Mouse (Mus musculus) hindbrain, embryonic 14.5 days (tissue): ENCODE data around the gene Pde4d. TPM values are rescaled to one million over a fixed set of nuclear protein-coding genes. Genes with fewer than 3 reads are reported as not detected.

Experiments used
- ATAC-seq: fragments of 200-750 bp; cut with Nextera tagmentation; 2 replicates; pipeline ENCODE4 v1.8.0; 2017; ENCODE audit warnings: moderate number of reproducible peaks, mild to moderate bottlenecking, moderate TSS enrichment, moderate library complexity; ENCODE audit not compliant: low FRiP score
- DNase-seq: peaks from one replicate; pipeline ENCODE4 v3.0.0-alpha.2; 2015; ENCODE audit warnings: low spot score
- H3K27ac ChIP-seq: fragments of 300-500 bp; sonication (generic); 2 replicates; pipeline ENCODE4 v1.5.1; 2014; ENCODE audit warnings: mild to moderate bottlenecking, moderate library complexity
- H3K27me3 ChIP-seq: fragments of 300-500 bp; sonication (generic); 2 replicates; pipeline ENCODE4 v1.6.1; 2014; ENCODE audit warnings: mild to moderate bottlenecking, low read length, mixed read lengths; ENCODE audit not compliant: control insufficient read depth, insufficient read depth
- H3K36me3 ChIP-seq: fragments of 300-500 bp; sonication (generic); replicated peaks from 2 replicates; pipeline ENCODE4 v1.6.1; 2014; ENCODE audit not compliant: control insufficient read depth, insufficient read depth
- H3K4me1 ChIP-seq: fragments of 300-500 bp; sonication (generic); replicated peaks from 2 replicates; pipeline ENCODE4 v1.6.1; 2014; ENCODE audit warnings: antibody characterized with exemption, low read length, mixed read lengths; ENCODE audit not compliant: control insufficient read depth, insufficient read depth
- H3K4me2 ChIP-seq: fragments of 300-500 bp; sonication (generic); replicated peaks from 2 replicates; pipeline ENCODE4 v1.6.1; 2014; ENCODE audit warnings: mild to moderate bottlenecking, moderate library complexity
- H3K4me3 ChIP-seq: fragments of 300-500 bp; sonication (generic); replicated peaks from 2 replicates; pipeline ENCODE4 v1.5.1; 2014; ENCODE audit warnings: mild to moderate bottlenecking, low read length
- H3K9ac ChIP-seq: fragments of 300-500 bp; sonication (generic); 2 replicates; pipeline ENCODE4 v1.6.1; 2014
- H3K9me3 ChIP-seq: fragments of 300-500 bp; sonication (generic); 2 replicates; pipeline ENCODE4 v1.6.1; 2016; ENCODE audit warnings: low read length; ENCODE audit not compliant: control insufficient read depth
- WGBS: fragments of 180-500 bp; shearing (Covaris S2); extraction: QIAGEN DNeasy Blood & Tissue Kit; methylation state at CpG from one replicate; pipeline ENCODE4 v1.1.7; 2014; 5-methylcytosine and 5-hydroxymethylcytosine counted together
- polyA plus RNA-seq: library from polyadenylated mRNA; unstranded; fragments of >200 nt; fragmentation: Nextera tagmentation; extraction: Ambion mirVana; gene quantifications from 2 replicates; pipeline ENCODE4 v1.2.1, GENCODE M21; 2014

Pde4d gene
- 23.2 and 24.8 TPM in 2 replicates for polyA plus RNA-seq

DNA sequence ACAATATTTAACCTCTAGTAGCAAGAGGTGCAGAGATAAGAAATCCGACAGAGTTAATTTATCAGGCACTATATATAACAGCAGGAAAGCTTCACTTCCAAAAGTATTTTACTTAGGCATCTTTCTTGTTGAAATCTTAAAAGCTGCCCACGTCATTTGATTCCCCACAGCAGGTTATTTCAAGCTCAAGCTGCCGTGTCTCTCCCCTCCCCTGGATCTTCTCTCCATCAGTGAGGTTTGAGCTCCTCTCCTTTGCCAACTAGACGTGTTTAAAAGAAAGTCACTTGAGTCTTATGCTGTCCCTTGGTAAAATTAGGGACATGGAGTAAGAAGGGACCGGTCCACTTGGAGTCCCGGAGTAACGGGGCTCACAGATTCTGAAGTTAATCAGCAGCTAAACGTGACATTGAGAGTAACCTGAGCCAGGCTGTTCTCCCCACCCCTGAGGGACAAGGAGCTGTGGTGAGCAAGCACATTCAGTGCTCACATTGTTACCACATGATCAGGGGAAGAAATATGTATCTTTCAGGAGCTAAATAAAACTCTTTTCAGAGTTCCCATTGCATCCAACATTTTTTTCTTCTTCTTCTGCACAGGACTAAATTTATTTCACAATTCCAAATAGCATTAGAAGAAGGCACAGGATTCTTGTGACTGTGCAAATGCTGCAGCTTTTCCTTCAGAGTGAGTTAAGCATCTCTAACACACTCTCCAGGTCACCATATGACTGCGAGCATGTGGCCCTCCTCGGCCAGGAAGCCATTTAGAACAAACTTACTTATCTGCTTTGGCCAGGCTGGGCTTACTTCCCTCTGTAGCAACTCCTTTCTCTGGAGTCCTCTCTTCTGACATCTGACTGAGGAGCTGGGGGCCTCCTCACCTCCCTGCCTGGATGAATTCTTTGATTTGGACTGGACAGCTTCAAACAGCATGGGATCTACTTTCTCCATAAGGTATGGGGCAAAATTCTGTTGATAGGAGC lies at the start of gene Pde4d:
Pde4d (plus strand) TSS at position 833 of the 982 bp plus-strand sequence.
- DNase-seq (no peak), ATAC-seq (no peak)
- Histone ChIP-seq H3K9me3 (no peaks in the 10 kb centered on the region), H3K27me3 (no peaks in the 10 kb centered on the region), H3K4me1 (no peaks in the 10 kb centered on the region), H3K36me3 (no peaks in the 10 kb centered on the region), H3K4me2 (no peak within 1 kb of the TSS), H3K4me3 (no peak within 1 kb of the TSS), H3K9ac (no peak within 1 kb of the TSS), H3K27ac (no peak within 1 kb of the TSS)
- WGBS: 64% methylated on average over 10 of the region's 10 CpGs

DNA sequence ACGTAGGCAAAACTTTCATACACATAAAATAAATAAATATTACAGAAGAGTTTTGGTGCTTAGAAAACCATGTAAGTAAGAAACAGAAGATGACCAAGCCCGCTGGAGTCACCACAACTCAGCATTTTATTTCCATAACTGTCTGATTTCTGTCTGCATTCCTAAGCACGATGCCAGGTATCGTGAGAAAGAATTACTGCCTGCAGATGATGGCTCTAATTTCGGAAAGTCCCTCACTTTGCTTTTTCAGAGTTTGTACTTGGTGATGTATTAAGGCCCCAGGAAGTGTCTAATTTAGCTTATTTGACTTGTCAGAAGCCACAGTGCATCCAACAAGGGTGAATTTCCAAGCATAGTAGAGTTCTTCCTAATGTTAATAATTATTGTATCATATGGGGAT lies 46.6 kb upstream of the Pde4d start:
- Histone ChIP-seq H3K4me3 (no peak overlapping the region), H3K4me1 (no peaks in the 10 kb centered on the region), H3K4me2 (no peak overlapping the region), H3K27ac (no peak overlapping the region), H3K9me3 (no peaks in the 10 kb centered on the region), H3K9ac (no peak overlapping the region), H3K36me3 (no peaks in the 10 kb centered on the region), H3K27me3 (no peaks in the 10 kb centered on the region)
- no peak for ATAC-seq
- WGBS: 88% methylated on average over 5 of the region's 5 CpGs
- no peak for DNase-seq

DNA sequence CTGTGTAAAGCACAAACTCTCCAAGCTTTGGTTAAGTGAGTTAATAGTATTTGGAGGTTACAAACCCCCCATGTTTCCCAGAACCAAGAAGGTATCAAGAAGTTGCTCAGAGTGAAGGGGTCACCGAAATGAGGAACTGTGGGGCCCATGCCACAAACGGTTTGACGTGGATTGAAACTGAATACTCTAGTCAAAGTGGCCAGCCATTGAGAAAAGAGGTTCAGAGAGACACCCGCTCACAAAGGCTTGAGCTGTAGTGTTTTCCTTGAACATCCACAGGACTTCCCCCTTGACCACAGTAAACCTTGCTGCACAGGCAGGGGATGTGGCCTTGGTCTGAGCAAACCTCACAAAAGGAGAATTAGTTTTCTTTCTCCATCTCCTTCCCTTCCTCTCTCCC lies 45.4 kb upstream of the Pde4d start:
- no peaks in the 10 kb centered on the region for H3K4me1 ChIP-seq
- H3K27ac ChIP-seq: no peak overlapping the region
- ATAC-seq (no peak), DNase-seq (no peak)
- no peak overlapping the region for H3K9ac ChIP-seq
- no peak overlapping the region for H3K4me3 ChIP-seq
- 92% methylated on average over 4 of the region's 4 CpGs for WGBS
- no peaks in the 10 kb centered on the region for H3K27me3 ChIP-seq
- H3K9me3 ChIP-seq: no peaks in the 10 kb centered on the region
- H3K36me3 ChIP-seq: no peaks in the 10 kb centered on the region
- H3K4me2 ChIP-seq: no peak overlapping the region

DNA sequence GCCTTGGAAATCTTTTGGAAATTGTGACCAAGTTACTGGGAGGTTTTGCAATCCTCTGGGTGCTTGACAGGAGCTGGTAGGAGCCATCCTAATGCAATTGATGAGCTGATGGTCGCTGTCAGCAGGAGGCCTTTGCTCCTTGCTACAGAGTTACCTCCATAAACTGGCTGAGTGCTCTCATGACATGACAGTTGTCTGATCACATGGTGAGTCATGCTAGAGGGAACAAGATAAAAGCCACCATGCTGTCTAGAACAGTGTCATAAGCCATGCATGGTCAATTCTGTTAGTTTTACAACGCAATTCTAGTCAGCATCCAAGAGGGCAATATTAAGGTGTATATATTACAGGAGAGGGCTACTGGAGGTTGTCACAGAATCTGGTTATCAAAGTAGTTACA lies 34.3 kb upstream of the Pde4d start:
- H3K4me3 ChIP-seq: no peak overlapping the region
- H3K36me3 ChIP-seq: no peaks in the 10 kb centered on the region
- 73% methylated on average over 2 of the region's 2 CpGs for WGBS
- no peaks in the 10 kb centered on the region for H3K27me3 ChIP-seq
- H3K4me1 ChIP-seq: no peaks in the 10 kb centered on the region
- no peak overlapping the region for H3K4me2 ChIP-seq
- H3K9ac ChIP-seq: no peak overlapping the region
- DNase-seq (no peak), ATAC-seq (no peak)
- H3K27ac ChIP-seq: no peak overlapping the region
- no peaks in the 10 kb centered on the region for H3K9me3 ChIP-seq

DNA sequence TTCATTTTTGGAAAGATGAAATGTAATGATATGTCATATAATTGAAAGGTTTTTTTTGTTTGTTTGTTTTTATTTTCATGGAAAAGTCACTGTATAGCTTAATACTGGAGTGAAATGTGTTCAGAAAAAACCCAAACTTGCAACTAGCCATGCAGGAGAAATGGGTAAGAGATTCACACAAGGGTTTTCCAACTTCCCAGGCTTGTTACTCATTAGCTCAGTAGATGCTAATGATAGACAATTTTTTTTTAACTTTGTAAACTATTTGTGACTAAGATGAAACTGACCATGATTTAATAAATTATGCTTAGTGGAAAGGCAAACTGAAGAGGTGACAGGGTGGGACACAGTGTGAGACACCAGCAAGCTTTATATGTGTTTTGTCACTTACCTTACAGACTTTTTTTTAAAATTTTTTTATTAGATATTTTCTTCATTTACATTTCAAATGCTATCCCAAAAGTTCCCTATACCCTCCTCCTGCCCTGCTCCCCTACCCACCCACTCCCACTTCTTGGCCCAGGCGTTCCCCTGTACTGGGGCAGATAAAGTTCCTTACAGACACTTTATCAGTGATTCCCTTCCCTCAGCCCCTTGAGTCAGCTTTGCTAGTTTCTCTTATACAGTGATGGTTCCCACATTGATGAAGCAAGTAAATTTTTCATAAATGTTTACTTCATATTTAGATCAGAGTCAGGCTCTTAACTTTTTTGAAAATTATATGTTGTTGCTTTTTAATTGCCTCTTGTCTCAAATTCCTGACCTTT lies 30.8 kb upstream of the Pde4d start:
- Histone ChIP-seq H3K36me3 (no peaks in the 10 kb centered on the region), H3K9me3 (no peaks in the 10 kb centered on the region), H3K4me2 (no peak overlapping the region), H3K4me1 (no peaks in the 10 kb centered on the region), H3K27ac (no peak overlapping the region), H3K9ac (no peak overlapping the region), H3K4me3 (no peak overlapping the region), H3K27me3 (no peaks in the 10 kb centered on the region)
- 89% methylated on average over 1 of the region's 1 CpGs for WGBS
- DNase-seq (no peak), ATAC-seq (no peak)

DNA sequence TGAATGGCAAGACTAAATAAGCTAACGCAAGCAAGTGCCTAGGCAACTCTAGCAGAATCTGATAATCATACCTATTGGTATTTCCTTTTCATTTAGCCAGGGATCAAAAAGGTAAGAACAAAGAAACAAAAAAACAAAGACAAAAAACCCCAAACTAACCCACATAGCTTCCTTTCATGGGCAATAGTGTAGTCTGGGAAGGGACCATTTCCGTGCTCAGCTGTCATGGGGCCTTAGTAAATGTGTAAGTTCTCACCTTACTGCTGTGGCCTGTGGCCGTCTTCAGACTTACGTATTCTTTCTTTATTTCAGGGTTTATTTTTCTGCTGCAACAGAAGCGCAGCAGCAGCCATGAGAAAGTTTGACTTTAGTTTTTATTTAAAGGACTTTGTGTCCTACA lies 23.4 kb upstream of the Pde4d start:
- H3K4me3 ChIP-seq: no peak overlapping the region
- 63% methylated on average over 5 of the region's 5 CpGs for WGBS
- no peak overlapping the region for H3K4me2 ChIP-seq
- no peak for ATAC-seq
- H3K9ac ChIP-seq: no peak overlapping the region
- DNase-seq: no peak
- no peaks in the 10 kb centered on the region for H3K27me3 ChIP-seq
- H3K4me1 ChIP-seq: no peaks in the 10 kb centered on the region; the same call in 1 of the 2 replicates
- no peaks in the 10 kb centered on the region for H3K9me3 ChIP-seq
- no peak overlapping the region for H3K27ac ChIP-seq
- no peaks in the 10 kb centered on the region for H3K36me3 ChIP-seq

DNA sequence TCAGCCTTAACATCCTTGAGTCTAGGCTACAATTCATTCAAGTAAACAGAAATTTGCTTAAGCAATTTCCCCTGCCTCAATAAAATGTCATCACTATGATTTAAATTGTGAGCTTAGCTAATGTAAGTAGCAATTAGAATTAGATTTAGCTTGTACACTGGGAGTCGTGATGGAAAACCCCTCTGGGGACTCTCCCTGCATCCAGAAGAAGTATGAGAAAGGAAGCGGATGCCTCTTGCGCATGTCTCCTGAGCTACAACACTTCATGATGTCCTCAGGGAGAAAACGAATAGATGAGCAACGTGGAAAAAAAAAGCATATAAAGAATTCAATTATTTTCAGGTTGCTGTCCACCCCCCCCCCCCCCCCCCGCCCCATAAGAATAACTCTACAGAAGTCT lies 20.9 kb upstream of the Pde4d start:
- Histone ChIP-seq H3K36me3 (no peaks in the 10 kb centered on the region), H3K27me3 (no peaks in the 10 kb centered on the region), H3K4me2 (no peak overlapping the region), H3K9ac (no peak overlapping the region), H3K9me3 (no peaks in the 10 kb centered on the region), H3K4me3 (no peak overlapping the region), H3K27ac (no peak overlapping the region), H3K4me1 (no peaks in the 10 kb centered on the region; the same call in 1 of the 2 replicates)
- ATAC-seq: no peak
- 54% methylated on average over 6 of the region's 6 CpGs for WGBS
- DNase-seq: no peak

DNA sequence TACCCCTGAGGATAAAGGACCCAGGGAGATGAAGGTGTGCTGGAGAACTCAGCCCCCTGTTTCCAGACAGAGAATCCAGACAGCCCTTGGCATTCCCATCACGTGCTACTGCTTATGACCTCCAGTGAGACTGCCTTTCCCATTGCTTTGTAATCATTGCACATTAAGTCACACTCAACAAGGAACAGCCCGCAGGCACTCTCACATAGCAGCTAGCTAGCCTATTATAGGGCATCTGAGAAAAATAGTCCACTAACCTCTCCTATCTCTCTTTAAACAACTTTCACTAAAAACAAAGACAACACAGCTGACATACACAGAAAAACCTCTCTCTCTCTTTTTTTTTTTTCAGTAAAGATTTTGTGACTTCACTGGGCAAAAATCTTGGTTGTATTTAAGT lies 20.1 kb upstream of the Pde4d start:
- no peaks in the 10 kb centered on the region for H3K9me3 ChIP-seq
- H3K36me3 ChIP-seq: no peaks in the 10 kb centered on the region
- no peak overlapping the region for H3K4me2 ChIP-seq
- DNase-seq (no peak), ATAC-seq (0 out of 2 replicates have a peak, but pooled peaks have one; percentile 53)
- WGBS: 62% methylated on average over 2 of the region's 2 CpGs
- no peak overlapping the region for H3K9ac ChIP-seq
- H3K4me1 ChIP-seq: no peaks in the 10 kb centered on the region; the same call in 1 of the 2 replicates
- H3K4me3 ChIP-seq: no peak overlapping the region
- H3K27me3 ChIP-seq: no peaks in the 10 kb centered on the region
- peak overlapping the region; percentile 49 for H3K27ac ChIP-seq

DNA sequence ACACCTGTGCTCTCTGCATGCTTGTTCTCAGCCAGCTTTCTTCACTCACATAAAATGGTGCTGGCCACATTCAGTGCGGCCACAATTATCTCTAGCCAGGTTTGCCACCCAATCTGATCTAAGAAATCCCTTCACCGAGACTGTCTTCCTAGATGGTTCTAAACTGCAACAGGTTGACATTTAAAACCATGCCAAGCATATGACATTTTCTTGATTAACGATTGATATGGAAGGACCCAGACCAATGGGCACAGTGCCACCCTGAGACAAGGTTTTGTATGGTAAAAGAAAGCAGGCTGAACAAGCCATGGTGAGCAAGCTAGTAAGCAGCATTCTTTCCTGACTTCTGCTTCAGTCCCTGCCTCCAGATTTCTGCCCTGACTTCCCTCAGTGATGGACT lies 18.0 kb upstream of the Pde4d start:
- Histone ChIP-seq H3K4me3 (no peak overlapping the region), H3K9ac (no peak overlapping the region), H3K27ac (no peak overlapping the region), H3K4me2 (no peak overlapping the region), H3K27me3 (no peaks in the 10 kb centered on the region), H3K36me3 (no peaks in the 10 kb centered on the region), H3K9me3 (no peaks in the 10 kb centered on the region), H3K4me1 (no peaks in the 10 kb centered on the region; the same call in 1 of the 2 replicates)
- ATAC-seq (no peak), DNase-seq (no peak)
- WGBS: 96% methylated on average over 3 of the region's 3 CpGs
